9 mouse cellular contexts compared by ENCODE assay signal in the genomic region with DNA sequence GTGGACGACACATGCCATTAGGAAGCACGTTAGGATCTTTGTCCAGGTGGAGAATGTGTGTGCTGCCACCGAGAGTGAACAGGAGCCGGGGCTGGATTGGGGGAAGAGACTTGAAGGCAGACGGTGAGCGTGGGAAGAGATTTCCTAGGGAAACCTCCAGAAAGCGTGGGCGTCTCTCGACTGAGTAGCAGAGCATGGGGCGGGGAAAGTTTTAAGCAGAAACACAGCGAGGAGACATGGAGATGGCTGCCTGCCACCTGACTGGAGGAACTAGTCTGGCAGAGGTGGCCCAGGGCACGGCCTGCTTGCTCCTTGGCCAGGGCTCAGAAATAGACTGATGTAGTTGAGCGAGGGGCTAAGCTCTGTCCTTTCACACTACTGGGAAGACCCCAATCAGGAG.
A peak's percentile ranks its signal among the peaks of the same experiment; 100 is the strongest.
DNase-seq lines count a peak whose midpoint lies in the region; ATAC-seq lines count a peak whose summit lies in the region.
"Had no signal": no experiment of that assay in that cellular context is flagged by ENCODE, and none has a peak within 500 bp of the region (broad histone marks: within the 10 kb centered on the region; RNA-seq: fewer than 3 reads in every experiment).

No protein-coding gene starts in this region.

- H3K4me3 ChIP-seq in lung, embryonic 16.5 days (ENCODE audit: low read length), result no peak overlapping the region
- no peak overlapping the region for H3K4me3 ChIP-seq in midbrain, embryonic 14.5 days (replicated peaks; ENCODE audit: low read depth, low read length)

- no peaks in the 10 kb centered on the region for H3K27me3 ChIP-seq in lung, embryonic 16.5 days (ENCODE audit: control insufficient read depth, insufficient read depth, low read depth, low read length)
- H3K27me3 ChIP-seq in midbrain, embryonic 14.5 days (ENCODE audit: control insufficient read depth, insufficient read depth, low read length), result no peaks in the 10 kb centered on the region

- no peaks in the 10 kb centered on the region for H3K9me3 ChIP-seq in lung, embryonic 16.5 days (ENCODE audit: control insufficient read depth, low read length)
- H3K9me3 ChIP-seq in midbrain, embryonic 14.5 days (ENCODE audit: control insufficient read depth, low read length), result no peaks in the 10 kb centered on the region

- no peak overlapping the region for H3K9ac ChIP-seq in lung, embryonic 16.5 days (ENCODE audit: low read length)
- no peak overlapping the region for H3K9ac ChIP-seq in midbrain, embryonic 14.5 days (replicated peaks; ENCODE audit: low read length)
- H3K9ac ChIP-seq: liver, embryonic 14.5 days had no signal

- 48% methylated on average over 13 of the region's 13 CpGs for WGBS in lung, embryonic 16.5 days
- WGBS in midbrain, embryonic 14.5 days, result 83% methylated on average over 13 of the region's 13 CpGs

- ATAC-seq in cerebellum, adult (ENCODE audit: insufficient number of reproducible peaks, low FRiP score, low TSS enrichment), result no peak
- ATAC-seq in lung, embryonic 16.5 days (ENCODE audit: low read depth), result peak; percentile 59
- no peak for ATAC-seq in midbrain, embryonic 14.5 days (ENCODE audit: low FRiP score, low TSS enrichment)

- DNase-seq in cerebellum, adult 11 months, result peak; percentile 65
- peak; percentile 79 to 86 for DNase-seq in cerebellum, postnatal 25 days
- peak; percentile 51 to 63 for DNase-seq in kidney, postnatal 36 days
- no peak for DNase-seq in midbrain, embryonic 14.5 days
- DNase-seq in yolk sac, embryonic 10.5 days (ENCODE audit: low spot score), result no peak
- DNase-seq in adrenal gland, adult 8-10 months, result no peak

- H3K36me3 ChIP-seq in lung, embryonic 16.5 days (ENCODE audit: control insufficient read depth, insufficient read depth, low read length), result peaks cover 3% of the 10 kb centered on the region; the same call in 1 of the 2 replicates
- no peaks in the 10 kb centered on the region for H3K36me3 ChIP-seq in midbrain, embryonic 14.5 days (ENCODE audit: control insufficient read depth, insufficient read depth, low read length)

- H3K4me2 ChIP-seq in lung, embryonic 16.5 days (ENCODE audit: low read depth, low read length), result no peak overlapping the region
- no peak overlapping the region for H3K4me2 ChIP-seq in midbrain, embryonic 14.5 days (ENCODE audit: low read length)

- peaks cover 11% of the 10 kb centered on the region for H3K4me1 ChIP-seq in lung, embryonic 16.5 days (replicated peaks; ENCODE audit: control insufficient read depth, insufficient read depth, low read length)
- peaks cover 6% of the 10 kb centered on the region; the same call in 1 of the 2 replicates for H3K4me1 ChIP-seq in midbrain, embryonic 14.5 days (ENCODE audit: control insufficient read depth, insufficient read depth, low read length)

- H3K27ac ChIP-seq in lung, embryonic 16.5 days (ENCODE audit: low read length), result peak overlapping the region; percentile 47; the same call in 1 of the 2 replicates
- no peak overlapping the region for H3K27ac ChIP-seq in midbrain, embryonic 14.5 days (replicated peaks; ENCODE audit: low read depth, low read length)
- H3K27ac ChIP-seq: liver, embryonic 14.5 days had no signal

Comparison
In these comparisons a context has a peak if more than half of its experiments do, and no peak if none do; other contexts are left out.
1. DNase-seq: peak in cerebellum, adult 11 months (single experiment), cerebellum, postnatal 25 days (2 of 2) and kidney, postnatal 36 days (2 of 2); none in midbrain, embryonic 14.5 days (single experiment), yolk sac, embryonic 10.5 days (single experiment) and adrenal gland, adult 8-10 months (single experiment).